Mouse (Mus musculus) hindbrain, embryonic 10.5 days (tissue): ENCODE data around the gene Azin2. TPM values are rescaled to one million over a fixed set of nuclear protein-coding genes. Genes with fewer than 3 reads are reported as not detected.
A peak's percentile ranks its signal among the peaks of the same experiment; 100 is the strongest.

Source experiments
- DNase-seq: peaks from one replicate; pipeline ENCODE4 v3.0.0-alpha.2; 2017; ENCODE audit warnings: low spot score
- H3K27ac ChIP-seq: fragments of 300-500 bp; sonication (generic); 2 replicates; pipeline ENCODE4 v1.5.1; 2016; ENCODE audit warnings: mild to moderate bottlenecking, moderate library complexity
- H3K27me3 ChIP-seq: fragments of 300-500 bp; sonication (generic); 2 replicates; pipeline ENCODE4 v1.6.1; 2016; ENCODE audit warnings: mild to moderate bottlenecking; ENCODE audit not compliant: poor library complexity, insufficient read depth, severe bottlenecking
- H3K36me3 ChIP-seq: fragments of 300-500 bp; sonication (generic); 2 replicates; pipeline ENCODE4 v1.6.1; 2016; ENCODE audit warnings: mild to moderate bottlenecking, moderate library complexity
- H3K4me1 ChIP-seq: fragments of 300-500 bp; sonication (generic); replicated peaks from 2 replicates; pipeline ENCODE4 v1.6.1; 2016; ENCODE audit warnings: mild to moderate bottlenecking
- H3K4me3 ChIP-seq: fragments of 300-500 bp; sonication (generic); 2 replicates; pipeline ENCODE4 v1.5.1; 2016; ENCODE audit warnings: mild to moderate bottlenecking, moderate library complexity
- H3K9me3 ChIP-seq: fragments of 300-500 bp; sonication (generic); 2 replicates; pipeline ENCODE4 v1.6.1; 2016; ENCODE audit warnings: mild to moderate bottlenecking, moderate library complexity
- WGBS: fragments of 180-500 bp; shearing (Covaris S2); methylation state at CpG from one replicate; pipeline ENCODE4 v1.1.7; 2016; 5-methylcytosine and 5-hydroxymethylcytosine counted together
- polyA plus RNA-seq: library from polyadenylated mRNA; unstranded; fragments of >200 nt; fragmentation: Nextera tagmentation; extraction: Ambion mirVana; gene quantifications from 2 replicates; pipeline ENCODE4 v1.2.1, GENCODE M21; 2016

Azin2 gene
- polyA plus RNA-seq, 1 experiment from 2014 or later, result 15.0 TPM

GRCm38 (mm10) chr4:128886571-128886970 lies 75.7 kb downstream of the Azin2 start:
- peaks cover 35% of the 10 kb centered on the region for H3K27me3 ChIP-seq
- H3K27ac ChIP-seq, result peak overlapping the region; percentile 72
- WGBS, result 40% methylated on average over 5 of the region's 5 CpGs
- H3K4me1 ChIP-seq, result peaks cover 87% of the 10 kb centered on the region
- DNase-seq, result no peak
- H3K36me3 ChIP-seq, result peaks cover 7% of the 10 kb centered on the region
- H3K9me3 ChIP-seq, result no peaks in the 10 kb centered on the region
- peak overlapping the region; percentile 23; the same call in 1 of the 2 replicates for H3K4me3 ChIP-seq

GRCm38 (mm10) chr4:128885540-128885939 lies 76.7 kb downstream of the Azin2 start:
- peaks cover 6% of the 10 kb centered on the region; the same call in 1 of the 2 replicates for H3K9me3 ChIP-seq
- H3K27me3 ChIP-seq, result peaks cover 35% of the 10 kb centered on the region
- peaks cover 7% of the 10 kb centered on the region for H3K36me3 ChIP-seq
- peak overlapping the region; percentile 78; the same call in 1 of the 2 replicates for H3K4me3 ChIP-seq
- H3K27ac ChIP-seq, result no peak overlapping the region
- WGBS, result 97% methylated on average over 8 of the region's 8 CpGs
- no peak for DNase-seq
- peaks cover 80% of the 10 kb centered on the region for H3K4me1 ChIP-seq

- DNase-seq, result no peak
- Histone ChIP-seq H3K4me1 (peaks cover 78% of the 10 kb centered on the region), H3K27me3 (peaks cover 35% of the 10 kb centered on the region), H3K4me3 (peak overlapping the region; percentile 78), H3K9me3 (peaks cover 6% of the 10 kb centered on the region; the same call in 1 of the 2 replicates), H3K27ac (0 out of 2 replicates have a peak overlapping the region, but pooled peaks have one; percentile 89), H3K36me3 (peaks cover 7% of the 10 kb centered on the region)
- 53% methylated on average over 5 of the region's 5 CpGs for WGBS
Measured at GRCm38 (mm10) chr4:128884711-128885095, 77.5 kb downstream of the Azin2 start.

GRCm38 (mm10) chr4:128883801-128884710 lies 78.2 kb downstream of the Azin2 start:
- peaks cover 6% of the 10 kb centered on the region; the same call in 1 of the 2 replicates for H3K9me3 ChIP-seq
- H3K4me3 ChIP-seq, result peak overlapping the region; percentile 78
- peaks cover 82% of the 10 kb centered on the region for H3K4me1 ChIP-seq
- WGBS, result under 1% methylated on average over 94 of the region's 94 CpGs
- H3K27me3 ChIP-seq, result peaks cover 35% of the 10 kb centered on the region
- DNase-seq, result peak; percentile 71
- H3K36me3 ChIP-seq, result peaks cover 7% of the 10 kb centered on the region
- peak overlapping the region; percentile 89 for H3K27ac ChIP-seq

GRCm38 (mm10) chr4:128883379-128883781 lies 78.9 kb downstream of the Azin2 start, which contains the start of gene Trim62:
Trim62 (plus strand) TSS chr4:128883580.
- peaks cover 79% of the 10 kb centered on the region for H3K4me1 ChIP-seq

More at GRCm38 (mm10) chr4:128883379-128883781, 78.9 kb downstream of the Azin2 start, which contains the start of gene Trim62:
- peaks cover 6% of the 10 kb centered on the region; the same call in 1 of the 2 replicates for H3K9me3 ChIP-seq
- peak; percentile 77 for DNase-seq
- H3K27ac ChIP-seq, result peak within 1 kb of the TSS; percentile 89
- WGBS, result under 1% methylated on average over 37 of the region's 37 CpGs
- peaks cover 35% of the 10 kb centered on the region for H3K27me3 ChIP-seq
- peak within 1 kb of the TSS; percentile 78 for H3K4me3 ChIP-seq
- H3K36me3 ChIP-seq, result peaks cover 7% of the 10 kb centered on the region

Other genes starting within 250 kb of the Azin2 start
- 0.18 and 0.26 TPM in 2 replicates for gene A3galt2, start 207.1 kb downstream of the Azin2 start, polyA plus RNA-seq
- gene Zfp362, start 156.4 kb downstream of the Azin2 start, polyA plus RNA-seq, result 36.1 and 45.3 TPM in 2 replicates
- 12.1 and 14.5 TPM in 2 replicates for gene Trim62, start 78.9 kb downstream of the Azin2 start, polyA plus RNA-seq
- 168 and 202 TPM in 2 replicates for gene Ak2, start 29.5 kb upstream of the Azin2 start, polyA plus RNA-seq
- 9.2 and 9.9 TPM in 2 replicates for gene Rnf19b, start 95.8 kb upstream of the Azin2 start, polyA plus RNA-seq
- gene Tmem54, start 143.1 kb upstream of the Azin2 start, polyA plus RNA-seq, result 2.5 and 5.1 TPM in 2 replicates
- gene Hpca, start 159.6 kb upstream of the Azin2 start, polyA plus RNA-seq, result 2.6 and 4.7 TPM in 2 replicates
- gene Fndc5, start 174.6 kb upstream of the Azin2 start, polyA plus RNA-seq, result 0.72 and 1.8 TPM in 2 replicates
- gene S100pbp, start 227.3 kb upstream of the Azin2 start, polyA plus RNA-seq, result 21.5 and 26.3 TPM in 2 replicates
- gene Yars, start 227.3 kb upstream of the Azin2 start, polyA plus RNA-seq, result 104 and 109 TPM in 2 replicates